Mouse (Mus musculus) T-cell, adult 2 months (primary cell): ENCODE results near the gene 4930519P11Rik.

Source experiments
- DNase-seq: peaks from one replicate; pipeline ENCODE4 v3.0.0; 2022; ENCODE audit warnings: low spot score

Gene 4930519P11Rik

DNA sequence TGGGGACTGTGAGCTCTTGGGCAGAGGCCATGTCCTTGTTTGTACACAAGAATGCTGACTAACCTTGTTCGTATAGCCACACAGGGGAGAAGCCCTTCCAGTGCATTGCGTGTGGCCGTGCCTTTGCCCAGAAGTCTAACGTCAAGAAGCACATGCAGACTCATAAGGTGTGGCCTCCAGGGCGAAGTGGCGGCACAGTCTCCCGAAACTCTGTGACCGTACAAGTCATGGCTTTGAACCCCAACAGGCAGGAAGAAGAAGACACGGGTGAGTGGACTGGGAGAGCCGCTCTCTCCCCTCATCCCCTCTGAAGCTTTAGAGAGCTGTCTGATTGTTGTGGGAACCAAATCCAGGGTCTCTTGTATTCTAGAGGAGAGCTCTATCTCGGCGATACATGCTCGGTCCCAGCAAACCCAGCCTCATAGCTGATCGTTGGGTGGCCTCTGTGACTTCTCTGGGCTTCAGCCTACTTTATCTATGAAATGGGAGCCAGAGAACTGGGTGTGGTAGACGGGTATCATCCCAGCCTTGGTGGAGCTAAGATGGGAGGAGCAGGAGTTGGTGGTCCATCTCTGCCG lies 19.1 kb upstream of the 4930519P11Rik start:
- no peak for DNase-seq

DNA sequence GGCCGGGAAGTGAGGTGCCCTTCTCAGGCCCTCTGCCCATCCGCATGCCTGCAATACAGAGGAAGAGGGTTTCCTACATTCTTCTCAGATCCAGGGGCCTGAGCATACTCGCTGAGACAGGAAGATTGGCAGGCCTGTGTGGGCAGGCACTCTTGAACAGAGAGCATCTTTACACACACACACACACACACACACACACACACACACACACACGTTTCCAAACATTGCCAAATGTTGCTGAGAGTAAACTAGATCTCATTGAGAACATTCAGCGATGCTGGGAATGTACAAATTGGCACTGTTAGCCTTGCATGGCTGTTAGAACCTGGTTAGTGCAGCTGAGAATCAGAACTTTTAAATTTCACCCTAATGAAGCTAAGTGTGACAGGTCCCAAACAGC lies 17.3 kb upstream of the 4930519P11Rik start:
- no peak for DNase-seq

DNA sequence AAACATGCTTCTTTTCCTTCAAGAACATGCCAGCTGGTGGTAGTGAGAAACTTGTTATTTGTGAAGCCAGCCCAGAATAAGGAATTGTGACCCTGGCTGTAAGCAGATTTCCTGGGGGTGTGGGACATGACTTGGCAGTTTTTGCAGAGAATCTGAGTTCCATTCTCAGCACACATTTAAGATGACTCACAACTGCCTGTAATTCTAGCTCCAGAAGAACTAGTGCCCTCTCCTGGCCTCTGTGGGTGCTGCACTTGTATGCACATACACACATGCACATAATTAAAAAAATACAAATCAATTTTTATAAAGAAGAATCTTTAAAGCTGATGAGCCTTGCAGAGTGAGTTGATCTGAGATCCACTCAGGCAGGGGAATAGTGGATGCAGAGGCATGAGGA lies 10.9 kb upstream of the 4930519P11Rik start:
- DNase-seq, result no peak

DNA sequence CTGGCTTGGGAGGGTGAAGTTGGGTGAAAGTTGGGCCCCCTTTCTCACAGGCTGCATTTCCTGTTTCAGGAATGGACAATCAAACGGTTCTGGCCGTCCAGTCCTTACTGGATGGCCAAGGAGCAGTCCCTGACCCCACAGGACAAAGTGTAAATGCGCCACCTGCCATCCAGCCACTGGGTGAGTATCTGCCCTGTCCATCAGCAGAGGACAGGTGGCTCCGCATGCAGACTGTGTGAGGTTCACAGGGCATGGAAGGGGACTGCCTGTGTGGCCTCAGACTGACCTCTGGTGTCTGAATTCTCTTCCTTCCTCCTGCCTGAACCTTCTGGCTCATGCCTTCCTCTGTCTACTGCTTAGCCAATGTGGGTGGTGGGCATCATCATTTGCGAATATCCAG lies 8.4 kb upstream of the 4930519P11Rik start:
- no peak for DNase-seq

- no peak for DNase-seq
Observed at GRCm38 (mm10) chr2:154617061-154617460, 3.8 kb upstream of the 4930519P11Rik start.

DNA sequence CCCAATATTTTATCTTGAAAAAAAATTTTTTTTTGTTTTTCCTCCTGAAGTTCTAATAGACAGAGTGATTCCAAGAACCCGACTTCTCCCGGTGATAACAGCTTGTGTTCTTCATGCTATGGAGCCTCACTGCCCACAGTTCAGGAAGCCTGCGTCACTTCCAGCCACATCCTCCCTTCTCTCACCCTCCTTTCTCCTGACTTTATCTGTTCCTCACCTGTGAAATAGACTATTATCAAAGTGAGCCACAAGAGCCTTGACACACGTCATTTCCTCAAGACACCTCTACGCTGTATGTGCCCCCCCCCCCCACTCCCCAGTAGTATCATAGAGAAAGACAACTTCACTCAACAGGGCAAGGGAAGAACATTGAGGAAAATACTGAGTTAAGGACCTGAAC lies 2.4 kb upstream of the 4930519P11Rik start:
- DNase-seq, result peak; percentile 72

DNA sequence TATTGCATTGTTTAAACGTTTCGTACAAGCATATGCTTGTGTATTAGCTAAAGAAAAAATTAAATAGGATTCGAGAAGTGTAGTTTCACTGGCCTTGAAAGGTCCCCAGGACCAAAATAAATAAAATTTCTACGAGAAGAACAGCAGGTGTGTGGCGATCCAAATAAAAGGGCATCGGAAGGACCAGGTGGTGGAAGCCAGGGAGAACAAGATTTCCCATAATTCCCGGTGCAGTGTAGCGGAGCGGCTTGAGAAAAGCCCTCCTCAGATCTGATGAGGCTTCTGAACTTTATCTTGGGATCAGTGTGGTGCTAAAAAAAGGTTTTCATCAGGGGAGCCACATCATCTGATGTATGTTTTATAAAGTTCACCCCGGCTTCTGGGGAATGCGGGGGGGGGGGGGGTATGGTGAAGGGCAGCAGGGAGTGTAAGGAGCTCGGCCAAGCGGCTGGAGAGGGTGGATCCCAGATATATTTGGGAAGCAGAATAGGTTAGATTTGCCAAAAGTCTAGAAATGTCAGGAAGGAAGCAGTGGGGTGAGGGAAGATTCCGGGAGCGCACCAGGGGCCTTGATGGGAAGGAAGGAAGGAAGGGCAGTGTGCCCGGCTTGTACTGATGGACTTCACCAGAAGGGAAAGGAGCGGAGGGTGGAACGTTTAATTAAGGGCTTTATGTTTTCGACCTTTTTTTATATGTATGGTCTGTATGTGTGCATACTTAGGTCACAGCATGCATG lies 1.8 kb upstream of the 4930519P11Rik start:
- no peak for DNase-seq

DNA sequence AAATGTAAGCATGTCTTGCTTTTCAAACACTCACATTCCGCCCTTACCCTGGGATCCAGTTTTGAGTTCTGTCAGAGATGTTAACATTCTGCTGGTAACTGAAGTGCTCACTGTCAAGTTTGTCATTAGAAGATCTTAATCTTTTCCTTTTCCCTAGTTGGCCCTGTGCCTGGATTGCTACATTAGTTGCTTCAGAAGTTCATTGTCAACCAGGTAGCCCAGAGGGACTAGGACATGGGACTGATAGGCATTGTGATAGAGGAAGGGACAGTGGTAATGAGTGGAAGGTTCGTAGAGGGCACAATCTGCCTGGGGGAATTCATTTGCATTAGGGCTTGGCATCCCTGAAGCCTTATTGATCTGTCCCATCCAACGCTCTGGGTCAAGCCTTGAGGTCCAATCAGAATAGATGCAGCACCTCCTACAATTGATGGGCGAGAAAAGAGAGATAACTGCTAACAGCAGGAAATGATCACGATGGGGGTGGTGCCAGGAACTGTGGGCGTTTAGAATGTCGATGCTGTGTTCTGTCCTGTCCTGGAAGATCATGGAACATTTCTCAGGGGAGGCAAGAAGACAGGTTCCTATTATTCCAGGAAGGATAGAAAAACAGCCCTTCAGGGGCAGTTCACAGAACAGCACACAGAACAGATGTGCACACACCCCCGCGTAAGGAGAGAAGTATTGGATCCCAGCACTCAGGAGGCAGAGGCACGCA lies 4.0 kb downstream of the 4930519P11Rik start:
- no peak for DNase-seq

DNA sequence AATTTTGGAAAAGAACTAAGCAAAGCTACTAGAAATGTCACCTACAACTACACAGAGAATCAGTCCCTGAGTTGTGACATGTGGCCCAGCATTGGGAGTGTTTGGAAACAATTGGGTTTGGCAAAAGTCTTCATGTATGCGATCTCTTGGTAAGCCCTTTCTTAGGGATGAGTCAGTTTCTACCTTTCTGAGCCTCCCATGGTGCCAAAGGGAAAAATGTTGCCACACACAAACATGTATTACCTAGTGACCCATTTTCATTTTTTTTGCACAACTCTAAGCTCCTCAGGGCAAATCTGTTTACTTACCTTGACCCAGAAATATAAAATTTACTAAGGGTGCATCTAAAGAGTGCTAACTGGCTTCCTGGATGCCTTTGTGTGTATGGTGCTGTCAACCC lies 6.3 kb downstream of the 4930519P11Rik start:
- no peak for DNase-seq

DNA sequence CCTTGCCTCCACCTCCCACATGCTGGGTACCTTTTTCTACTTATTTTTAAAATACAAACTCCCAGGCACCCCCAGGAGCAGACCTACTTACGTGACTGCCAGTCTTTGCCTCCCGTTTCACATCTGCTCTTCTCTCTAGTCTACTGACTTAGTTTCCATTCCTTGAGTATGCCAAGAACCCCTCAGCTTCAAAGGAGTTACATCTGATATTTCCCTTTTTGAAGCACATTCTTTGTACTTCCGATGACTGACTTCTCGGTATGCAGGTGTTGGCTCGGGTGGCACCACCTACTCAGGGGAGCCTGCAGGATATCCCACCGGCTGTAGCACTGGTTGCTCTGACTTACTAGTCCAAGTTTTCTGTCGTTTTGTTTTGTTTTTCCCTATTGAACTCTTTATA lies 9.1 kb downstream of the 4930519P11Rik start:
- DNase-seq, result peak; percentile 48

GRCm38 (mm10) chr2:154603638-154604153 lies 9.5 kb downstream of the 4930519P11Rik start, which contains the start of gene Pxmp4:
Gene Pxmp4 (minus strand): TSS chr2:154603708.
- peak; percentile 96 for DNase-seq

DNA sequence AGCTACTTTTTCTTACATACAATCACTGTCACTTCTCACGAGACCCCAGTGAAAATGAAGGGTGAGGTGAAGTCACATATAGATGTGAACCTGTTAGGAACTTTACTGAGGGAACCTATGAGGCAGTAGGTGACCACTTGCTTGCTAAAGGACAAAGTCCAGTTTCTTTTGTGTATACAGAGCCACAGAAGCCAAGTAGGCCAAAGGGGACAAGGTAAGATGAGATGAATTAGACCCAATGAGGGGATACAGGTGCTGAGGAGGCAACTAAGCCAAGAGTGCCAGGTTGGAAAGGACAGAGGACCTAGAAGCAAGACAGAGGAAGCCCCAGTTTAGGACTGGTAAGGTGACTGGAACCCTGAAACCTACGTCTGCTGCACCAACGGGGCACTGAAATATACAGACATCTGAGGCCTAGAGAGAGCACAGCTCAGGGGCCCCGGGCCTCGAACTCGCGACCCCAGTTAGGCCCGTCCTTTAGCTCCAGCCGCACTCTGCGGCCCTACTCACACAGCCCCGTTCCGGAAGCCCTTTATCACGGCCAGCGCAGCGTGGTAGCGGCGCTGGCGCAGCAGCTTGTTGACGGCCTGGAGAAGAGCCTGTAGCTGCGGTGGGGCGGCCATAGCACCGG lies 10.1 kb downstream of the 4930519P11Rik start:
- no peak for DNase-seq

DNA sequence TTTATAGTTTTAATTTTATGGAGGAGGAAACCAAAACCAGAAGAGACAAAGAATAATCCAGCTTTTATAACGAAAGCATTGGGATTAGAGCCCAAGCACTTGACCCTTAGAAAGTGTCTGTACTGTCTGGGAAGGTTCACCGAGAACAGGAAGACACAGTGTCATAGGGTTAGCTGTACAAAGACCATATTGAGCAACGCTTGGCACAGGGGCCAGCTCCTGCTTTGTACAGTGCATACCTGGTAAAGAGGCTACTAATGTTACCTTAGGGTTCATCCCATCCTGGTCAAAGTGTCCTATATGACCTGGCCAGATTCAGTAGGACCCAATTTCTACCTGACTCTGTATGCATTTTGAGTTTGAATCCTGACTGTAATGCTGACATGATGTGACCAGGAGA lies 11.9 kb downstream of the 4930519P11Rik start:
- no peak for DNase-seq

- no peak for DNase-seq
Observed at GRCm38 (mm10) chr2:154600586-154600985, 12.7 kb downstream of the 4930519P11Rik start.

GRCm38 (mm10) chr2:154597399-154597798 lies 15.8 kb downstream of the 4930519P11Rik start:
- no peak for DNase-seq

GRCm38 (mm10) chr2:154595775-154596174 lies 17.5 kb downstream of the 4930519P11Rik start:
- DNase-seq, result no peak

DNA sequence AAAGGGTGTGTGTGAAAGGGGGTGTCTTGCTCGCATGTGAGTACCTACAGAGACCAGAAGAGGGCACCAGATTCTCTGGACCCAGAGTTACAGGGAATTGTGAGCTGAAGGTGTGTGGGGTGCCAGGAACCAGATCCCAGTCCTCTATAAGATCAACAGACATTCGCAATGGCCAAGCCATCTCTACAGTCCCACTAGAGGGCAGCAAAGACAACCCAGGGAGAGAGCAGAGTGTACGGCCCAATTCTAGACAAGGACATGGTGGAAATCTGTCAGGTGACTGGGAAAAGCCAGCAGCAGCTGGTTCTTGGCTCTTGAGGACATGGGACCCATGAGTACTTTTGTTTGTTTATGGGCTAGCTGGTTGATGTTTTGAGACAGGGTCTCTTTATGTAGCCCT lies 20.2 kb downstream of the 4930519P11Rik start:
- peak; percentile 47 for DNase-seq

- no peak for DNase-seq
Observed at GRCm38 (mm10) chr2:154591239-154591638, 22.0 kb downstream of the 4930519P11Rik start.

DNA sequence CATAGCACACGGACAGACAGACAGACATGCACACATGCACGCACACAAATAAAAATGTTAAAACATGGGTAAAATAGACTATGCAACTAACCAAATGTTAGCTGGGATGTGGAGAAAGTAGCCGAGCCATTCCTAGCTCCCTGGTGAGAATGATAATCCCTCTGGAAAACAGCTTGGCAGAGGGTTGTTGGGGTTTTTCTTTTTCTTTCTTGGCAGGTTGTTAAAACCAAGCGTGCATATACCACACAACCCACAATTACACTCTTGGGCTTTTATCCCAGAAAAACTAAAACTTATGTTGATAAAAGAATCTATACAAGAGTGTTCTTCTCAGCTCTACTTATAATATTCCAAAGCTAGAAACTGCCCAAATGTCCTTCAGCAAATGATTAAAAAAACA lies 24.2 kb downstream of the 4930519P11Rik start:
- no peak for DNase-seq

GRCm38 (mm10) chr2:154586405-154586804 lies 26.8 kb downstream of the 4930519P11Rik start:
- DNase-seq, result peak; percentile 20

DNA sequence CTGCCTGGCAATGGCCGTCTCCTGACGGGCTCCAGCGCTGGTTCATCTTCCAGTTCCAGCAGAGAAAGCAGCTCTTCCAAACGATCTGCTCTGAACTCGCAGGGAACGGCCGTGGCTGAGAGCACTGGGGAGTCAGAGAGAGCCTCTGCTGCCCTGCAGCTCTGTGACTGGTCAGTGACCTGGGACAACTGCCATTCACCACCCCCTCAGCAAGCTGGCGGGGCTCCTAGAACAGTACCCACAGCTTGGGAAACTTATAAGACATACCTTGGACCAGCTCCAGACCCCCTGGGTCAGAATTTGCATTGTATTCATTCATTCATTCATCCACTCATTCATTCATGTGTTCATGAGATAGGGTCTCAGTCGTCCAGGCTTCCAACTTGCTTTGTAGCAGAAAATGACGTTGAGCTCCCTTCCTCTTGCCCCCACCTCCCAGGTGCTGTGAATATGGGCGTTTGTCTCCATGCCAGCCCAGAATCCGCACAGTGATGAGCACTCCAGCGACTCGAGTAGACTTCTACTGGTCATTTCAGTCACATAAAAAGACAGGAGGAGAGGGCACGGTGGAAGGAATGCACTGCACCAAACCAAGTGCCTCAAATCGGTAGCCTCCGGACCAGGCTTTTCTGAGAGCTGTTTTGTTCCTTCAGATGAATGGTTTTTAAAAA lies 28.2 kb downstream of the 4930519P11Rik start:
- DNase-seq, result no peak
